Mouse (Mus musculus) C2C12 (cell line): ENCODE data around the gene Psmb1. TPM values are rescaled to one million over a fixed set of nuclear protein-coding genes. Genes with fewer than 3 reads are reported as not detected.
A peak's percentile ranks its signal among the peaks of the same experiment; 100 is the strongest.
"Not testable (repeated sequence)": the region's sequence is repeated elsewhere in the genome, so short reads cannot be mapped to it uniquely, and the experiment has no call there.

ENCODE experiments used
- H3K27me3 ChIP-seq: one replicate; pipeline ENCODE4 v1.6.1; 2011; ENCODE audit not compliant: control insufficient read depth, insufficient read depth, insufficient read length
- H3K36me3 ChIP-seq: one replicate; pipeline ENCODE4 v1.6.1; 2011; ENCODE audit not compliant: control insufficient read depth, insufficient read depth
- H3K4me3 ChIP-seq: one replicate; pipeline ENCODE4 v1.5.1; 2011; ENCODE audit warnings: mild to moderate bottlenecking, control low read depth; ENCODE audit not compliant: poor library complexity, insufficient read depth, severe bottlenecking
- H3K79me2 ChIP-seq: one replicate; pipeline ENCODE4 v1.6.1; 2011; ENCODE audit not compliant: control insufficient read depth, insufficient read depth
- H3K79me3 ChIP-seq: one replicate; pipeline ENCODE4 v1.6.1; 2011; ENCODE audit warnings: low read depth, control low read depth
- H3ac ChIP-seq: one replicate; pipeline ENCODE3; 2011; ENCODE audit warnings: low read depth; ENCODE audit not compliant: control insufficient read depth, insufficient read length
- CEBPB ChIP-seq: IDR thresholded peaks from one replicate; pipeline ENCODE4 v1.6.1; 2011; ENCODE audit warnings: low read depth, mild to moderate bottlenecking, control low read depth, moderate library complexity
- CTCF ChIP-seq: IDR thresholded peaks from one replicate; pipeline ENCODE4 v1.5.1; 2011; ENCODE audit not compliant: control insufficient read depth, insufficient read depth, insufficient read length
- FOSL1 ChIP-seq: IDR thresholded peaks from one replicate; pipeline ENCODE4 v1.8.0; 2011; ENCODE audit warnings: mild to moderate bottlenecking, low read length; ENCODE audit not compliant: poor library complexity, insufficient read depth, severe bottlenecking
- MAX ChIP-seq: IDR thresholded peaks from one replicate; pipeline ENCODE4 v1.6.1; 2011; ENCODE audit warnings: mild to moderate bottlenecking, control low read depth
- MYOD1 ChIP-seq: IDR thresholded peaks from one replicate; pipeline ENCODE4 v1.6.1; 2011; ENCODE audit warnings: low read depth; ENCODE audit not compliant: control insufficient read depth, insufficient read length
- MYOG ChIP-seq: IDR thresholded peaks from one replicate; pipeline ENCODE4 v1.6.1; 2011; ENCODE audit not compliant: control insufficient read depth, insufficient read length; ENCODE audit errors: extremely low read depth
- USF1 ChIP-seq: IDR thresholded peaks from one replicate; pipeline ENCODE4 v1.6.1; 2011; ENCODE audit warnings: low read depth, mild to moderate bottlenecking, control low read depth, moderate library complexity
- long read RNA-seq, 2 experiments: library from polyadenylated mRNA; unstranded; transcript quantifications; one replicate each; pipeline ENCODE4 v2.0.0; 2019 to 2020
- polyA plus RNA-seq: library from polyadenylated mRNA; unstranded; fragments of >200 nt; fragmentation: generic; extraction: Trizol; gene quantifications from one replicate; pipeline ENCODE4 v1.2.1, GENCODE M21; 2012; ENCODE audit warnings: missing spikeins

Psmb1 gene
- polyA plus RNA-seq: 216 TPM
- long read RNA-seq, experiment 1, transcript Psmb1-201 (6 exons, 1,758 nt): major isoform, 436 of 468 reads
- long read RNA-seq, experiment 1, transcript Psmb1-203 (2 exons, 1,762 nt): minor isoform, 10 of 468 reads
- long read RNA-seq, experiment 1, partial matches to known transcripts: 14 of 468 reads
- long read RNA-seq, experiment 1, other reads (novel, unspliced or antisense): 8 of 468 reads
- long read RNA-seq, experiment 2, transcript Psmb1-201 (6 exons, 1,758 nt): major isoform, 107 of 110 reads
- long read RNA-seq, experiment 2, partial matches to known transcripts: 1 of 110 reads
- long read RNA-seq, experiment 2, other reads (novel, unspliced or antisense): 1 of 110 reads

DNA sequence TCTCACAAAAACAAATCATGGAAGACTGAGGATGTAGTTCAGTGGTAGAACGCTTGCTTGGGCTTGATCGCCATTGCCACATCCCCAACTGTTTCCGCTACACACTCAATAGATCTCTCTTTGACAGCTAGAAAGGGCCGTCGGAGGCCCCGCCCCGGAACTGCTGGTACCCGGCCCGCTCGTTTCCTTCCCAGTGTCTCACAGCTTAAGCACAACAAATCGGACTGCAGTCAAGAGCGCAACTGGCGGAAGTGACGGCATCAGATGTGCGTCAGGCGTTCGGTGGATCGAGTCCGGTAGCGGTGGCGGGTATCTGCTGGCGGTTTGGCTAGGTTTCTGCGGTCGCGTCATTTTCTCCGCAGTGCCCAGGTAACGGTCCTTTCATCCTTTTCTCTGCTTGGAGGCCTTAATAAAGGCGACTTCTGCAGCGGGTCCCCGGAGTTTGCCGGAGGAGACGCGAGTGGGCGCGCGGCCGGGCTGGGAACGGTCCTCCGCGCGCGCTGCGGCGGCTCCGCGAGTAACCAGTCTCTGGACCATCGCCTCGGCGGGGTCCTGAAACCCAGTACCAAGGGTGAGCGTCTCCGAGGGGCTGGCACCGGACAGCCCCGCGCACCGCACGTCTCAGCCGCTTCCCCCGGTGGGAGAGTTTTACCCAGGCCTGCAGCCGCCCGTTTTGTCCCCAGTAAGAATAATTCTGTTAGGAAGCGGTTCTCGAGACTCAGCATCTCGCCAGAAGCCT, at the start of gene Psmb1, which contains the start of gene Tbp:
Psmb1 (minus strand) TSS at position 96 of the 739 bp plus-strand sequence.
Tbp (plus strand) TSS at position 233 of the 739 bp plus-strand sequence.
- H3K4me3 ChIP-seq: peak within 1 kb of the TSS; percentile 91
- TF ChIP-seq CTCF: no peak
- TF ChIP-seq CEBPB: peak; percentile 31
- H3K79me3 ChIP-seq: peaks cover 62% of the 10 kb centered on the region
- H3K36me3 ChIP-seq: peaks cover 33% of the 10 kb centered on the region
- H3K27me3 ChIP-seq: no peaks in the 10 kb centered on the region
- peak within 1 kb of the TSS; percentile 94 for H3ac ChIP-seq
- H3K79me2 ChIP-seq: peaks cover 73% of the 10 kb centered on the region

DNA sequence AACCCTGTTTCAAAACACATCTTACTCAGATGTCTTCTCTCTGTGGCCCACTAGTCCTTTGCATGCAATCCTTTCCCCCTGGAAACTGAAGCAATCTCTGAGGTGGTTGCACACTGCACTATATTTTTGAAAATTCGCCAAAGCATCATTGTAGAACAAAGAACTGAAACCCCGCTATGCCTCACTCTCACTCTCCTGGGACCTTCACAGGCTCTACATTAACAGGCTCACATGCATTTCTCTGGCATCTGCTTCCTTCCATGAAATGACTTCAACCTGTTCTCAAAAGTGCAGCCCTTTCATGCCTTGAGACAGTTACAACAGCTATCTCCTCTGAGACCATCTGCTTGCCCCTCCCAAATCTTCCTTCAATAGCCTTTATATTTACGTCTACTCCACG, 46.9 kb upstream of the Psmb1 start:
- H3K79me2 ChIP-seq: no peaks in the 10 kb centered on the region
- H3K36me3 ChIP-seq: no peaks in the 10 kb centered on the region
- H3K79me3 ChIP-seq: no peaks in the 10 kb centered on the region
- H3ac ChIP-seq: no peak overlapping the region
- H3K4me3 ChIP-seq: no peak overlapping the region
- TF ChIP-seq MAX: no peak
- TF ChIP-seq MYOG: no peak
- TF ChIP-seq MYOD1: no peak
- no peaks in the 10 kb centered on the region for H3K27me3 ChIP-seq

DNA sequence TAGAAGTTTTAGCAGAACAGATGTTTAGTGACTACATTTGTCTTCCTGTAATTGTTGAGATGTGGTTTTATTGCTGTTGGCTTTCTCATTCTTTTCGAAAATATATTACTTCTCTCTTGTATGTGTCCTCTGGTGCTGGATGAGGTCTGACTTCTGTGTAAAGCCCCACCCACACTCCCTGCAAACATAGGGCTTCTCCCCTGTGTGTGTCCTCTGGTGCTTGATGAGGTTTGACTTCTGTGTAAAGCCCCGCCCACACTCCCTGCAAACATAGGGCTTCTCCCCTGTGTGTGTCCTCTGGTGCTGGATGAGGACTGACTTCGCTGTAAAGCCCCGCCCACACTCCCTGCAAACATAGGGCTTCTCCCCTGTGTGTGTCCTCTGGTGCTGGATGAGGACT, 44.3 kb upstream of the Psmb1 start:
- not testable (repeated sequence) for H3K36me3 ChIP-seq, H3K79me3 ChIP-seq, H3ac ChIP-seq, H3K27me3 ChIP-seq, H3K79me2 ChIP-seq, H3K4me3 ChIP-seq

DNA sequence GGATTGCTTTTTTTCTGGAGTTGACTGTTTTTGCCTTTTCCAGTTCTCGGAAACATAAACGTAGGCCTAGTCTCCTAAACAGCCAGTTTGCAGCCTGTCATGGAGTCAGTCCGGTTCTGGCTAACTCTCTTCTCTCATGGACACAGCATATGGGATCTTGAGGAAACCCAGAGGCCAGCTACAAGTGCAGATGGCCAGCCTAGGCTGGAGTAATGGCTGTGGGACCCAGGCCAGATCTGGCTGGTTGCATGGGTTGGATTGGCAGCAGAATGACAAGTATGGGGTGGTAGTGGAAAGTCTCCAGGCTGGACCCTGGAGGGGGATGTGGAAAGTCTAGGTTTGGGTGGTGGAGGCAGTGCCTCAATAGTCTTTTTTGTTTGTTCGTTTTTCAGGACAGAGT, 40.8 kb upstream of the Psmb1 start:
- H3K27me3 ChIP-seq: no peaks in the 10 kb centered on the region
- no peak overlapping the region for H3ac ChIP-seq
- no peaks in the 10 kb centered on the region for H3K79me3 ChIP-seq
- no peak overlapping the region for H3K4me3 ChIP-seq
- TF ChIP-seq USF1: no peak
- no peak for TF ChIP-seq CEBPB
- TF ChIP-seq CTCF: no peak
- TF ChIP-seq MAX: no peak
- TF ChIP-seq MYOD1: no peak
- TF ChIP-seq FOSL1: no peak
- no peak for TF ChIP-seq MYOG
- no peaks in the 10 kb centered on the region for H3K36me3 ChIP-seq
- no peaks in the 10 kb centered on the region for H3K79me2 ChIP-seq

DNA sequence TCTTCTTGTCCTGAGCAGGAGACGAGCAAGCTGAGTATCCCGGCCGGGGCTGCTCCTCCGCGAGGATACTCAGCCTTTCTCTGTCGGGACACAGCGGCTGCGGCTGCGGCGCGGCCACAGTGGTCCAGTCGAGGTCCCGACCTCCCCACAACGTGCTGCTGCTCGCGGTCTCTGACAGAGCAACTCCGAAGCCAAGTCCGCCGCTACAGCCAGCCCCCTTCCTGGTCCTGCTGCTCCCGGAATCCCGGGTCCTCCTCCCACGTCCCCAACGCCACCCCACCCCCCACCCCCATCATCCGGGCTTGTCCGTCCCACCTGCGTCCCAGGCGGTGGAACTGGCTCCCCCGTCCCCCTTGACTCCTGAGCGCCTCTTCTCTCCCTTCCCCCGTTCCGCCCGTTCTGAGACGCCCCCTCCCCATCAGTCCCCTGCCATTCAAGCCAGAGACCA, 36.9 kb upstream of the Psmb1 start:
- H3ac ChIP-seq: no peak overlapping the region
- no peaks in the 10 kb centered on the region for H3K27me3 ChIP-seq
- no peak for TF ChIP-seq USF1
- TF ChIP-seq FOSL1: no peak
- no peak for TF ChIP-seq CTCF
- no peak for TF ChIP-seq CEBPB
- no peaks in the 10 kb centered on the region for H3K79me2 ChIP-seq
- no peaks in the 10 kb centered on the region for H3K36me3 ChIP-seq
- H3K4me3 ChIP-seq: no peak overlapping the region
- H3K79me3 ChIP-seq: no peaks in the 10 kb centered on the region

DNA sequence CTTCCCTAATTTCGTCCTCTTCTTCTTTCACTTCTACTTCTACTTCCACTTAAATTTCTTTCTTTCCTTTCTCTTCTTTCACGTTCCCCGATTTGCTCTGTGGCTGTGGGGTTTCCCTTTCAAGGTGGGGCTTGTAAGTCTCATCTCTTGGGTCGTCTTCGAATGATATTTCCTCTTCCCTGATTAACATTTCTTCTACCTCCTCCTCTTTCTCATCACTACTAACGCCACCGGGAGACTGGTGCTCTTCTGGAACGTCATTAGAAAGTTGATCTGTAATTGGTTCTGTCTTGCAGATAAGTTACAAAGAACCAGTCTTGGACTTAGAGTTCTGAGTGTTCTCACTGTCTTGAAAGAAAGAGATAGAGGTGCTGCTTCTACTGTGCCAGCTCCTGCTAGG, 36.4 kb upstream of the Psmb1 start:
- H3K79me2 ChIP-seq: no peaks in the 10 kb centered on the region
- TF ChIP-seq USF1 (no peak), CTCF (no peak), FOSL1 (no peak), MYOG (no peak), CEBPB (no peak), MYOD1 (no peak)
- H3K27me3 ChIP-seq: no peaks in the 10 kb centered on the region
- no peak overlapping the region for H3K4me3 ChIP-seq
- no peak overlapping the region for H3ac ChIP-seq
- H3K79me3 ChIP-seq: no peaks in the 10 kb centered on the region
- no peaks in the 10 kb centered on the region for H3K36me3 ChIP-seq
